Mouse (Mus musculus) ES-Bruce4 (cell line): ENCODE data around the gene Sesn3.

Source experiments
- CTCF ChIP-seq: IDR thresholded peaks from one replicate; pipeline ENCODE4 v1.8.1; 2011; ENCODE audit warnings: low read depth, low read length
- EP300 ChIP-seq: IDR thresholded peaks from 2 replicates; pipeline ENCODE4 v1.6.1; 2011; ENCODE audit warnings: low read depth, low read length; ENCODE audit not compliant: insufficient read depth

- TF ChIP-seq CTCF, result no peak
- TF ChIP-seq EP300, result no peak
Observed at GRCm38 (mm10) chr9:14246016-14246799, 28.7 kb upstream of the Sesn3 start.
